Mouse (Mus musculus) thymus, adult 2 months (tissue): ENCODE data around the gene Lamtor2. TPM values are rescaled to one million over a fixed set of nuclear protein-coding genes. Genes with fewer than 3 reads are reported as not detected.
A peak's percentile ranks its signal among the peaks of the same experiment; 100 is the strongest.

Experiments
- DNase-seq: peaks from one replicate; pipeline ENCODE4 v3.0.0; 2021
- H3K27ac ChIP-seq: fragments of 200-500 bp; 2 replicates; pipeline ENCODE4 v1.5.1; 2012; ENCODE audit warnings: low read length, control low read depth; ENCODE audit not compliant: control insufficient read depth, insufficient read depth
- H3K27me3 ChIP-seq: fragments of 200-500 bp; 2 replicates; pipeline ENCODE4 v1.6.1; 2012; ENCODE audit warnings: mild to moderate bottlenecking, low read length, moderate library complexity, mixed read lengths; ENCODE audit not compliant: control insufficient read depth, insufficient read depth
- H3K36me3 ChIP-seq: fragments of 200-500 bp; 2 replicates; pipeline ENCODE4 v1.6.1; 2012; ENCODE audit warnings: mild to moderate bottlenecking, low read length, moderate library complexity; ENCODE audit not compliant: control insufficient read depth, insufficient read depth
- H3K4me1 ChIP-seq: fragments of 200-500 bp; replicated peaks from 2 replicates; pipeline ENCODE4 v1.6.1; 2012; ENCODE audit warnings: low read length; ENCODE audit not compliant: control insufficient read depth, insufficient read depth
- H3K4me3 ChIP-seq: fragments of 200-500 bp; 2 replicates; pipeline ENCODE4 v1.5.1; 2012; ENCODE audit warnings: mild to moderate bottlenecking, low read length, control low read depth, moderate library complexity; ENCODE audit not compliant: control insufficient read depth, insufficient read depth
- CTCF ChIP-seq: fragments of 200-500 bp; IDR thresholded peaks from 2 replicates; pipeline ENCODE4 v1.5.1; 2012; ENCODE audit warnings: mild to moderate bottlenecking, control low read depth, low read length, moderate library complexity, borderline replicate concordance; ENCODE audit not compliant: control insufficient read depth, poor library complexity, insufficient read depth; ENCODE audit errors: extremely low read depth
- POLR2A ChIP-seq: fragments of 200-500 bp; IDR thresholded peaks from 2 replicates; pipeline ENCODE4 v1.6.1; 2012; ENCODE audit warnings: mild to moderate bottlenecking, low read length, control low read depth, moderate library complexity; ENCODE audit not compliant: control insufficient read depth, poor library complexity, insufficient read depth; ENCODE audit errors: extremely low read depth
- WGBS: fragments of 180-500 bp; shearing (Covaris S2); methylation state at CpG from one replicate; pipeline ENCODE4 v1.1.7; 2018; 5-methylcytosine and 5-hydroxymethylcytosine counted together
- polyA plus RNA-seq: library from polyadenylated mRNA; depleted of rRNA; stranded (reverse); fragments of >200 nt; gene quantifications from 2 replicates; pipeline ENCODE4 v1.2.3, GENCODE M21; 2012

Gene Lamtor2
- polyA plus RNA-seq, 1 experiment: 141 TPM

- 16% methylated on average over 3 of the region's 3 CpGs for WGBS
- no peak for TF ChIP-seq POLR2A
- Histone ChIP-seq H3K36me3 (no peaks in the 10 kb centered on the region), H3K27me3 (no peaks in the 10 kb centered on the region), H3K4me1 (peaks cover 58% of the 10 kb centered on the region), H3K4me3 (peak overlapping the region; percentile 7; the same call in 1 of the 2 replicates), H3K27ac (peak overlapping the region; percentile 83)
- DNase-seq: peak; percentile 32
Measured at GRCm38 (mm10) chr3:88509250-88509649, 43.6 kb downstream of the Lamtor2 start.

- Histone ChIP-seq H3K27me3 (no peaks in the 10 kb centered on the region; the same call in 1 of the 2 replicates), H3K27ac (no peak overlapping the region), H3K36me3 (no peaks in the 10 kb centered on the region), H3K4me1 (peaks cover 43% of the 10 kb centered on the region), H3K4me3 (no peak overlapping the region)
- 77% methylated on average over 7 of the region's 7 CpGs for WGBS
- TF ChIP-seq CTCF: no peak
- TF ChIP-seq POLR2A: no peak
- DNase-seq: no peak
Measured at GRCm38 (mm10) chr3:88505765-88506164, 47.1 kb downstream of the Lamtor2 start.

GRCm38 (mm10) chr3:88505081-88505480, 47.8 kb downstream of the Lamtor2 start:
- Histone ChIP-seq H3K4me1 (peaks cover 37% of the 10 kb centered on the region), H3K27me3 (no peaks in the 10 kb centered on the region; the same call in 1 of the 2 replicates), H3K36me3 (no peaks in the 10 kb centered on the region), H3K27ac (no peak overlapping the region), H3K4me3 (no peak overlapping the region)
- DNase-seq: no peak
- 86% methylated on average over 6 of the region's 6 CpGs for WGBS
- TF ChIP-seq POLR2A (no peak), CTCF (no peak)

GRCm38 (mm10) chr3:88503881-88504746, 48.8 kb downstream of the Lamtor2 start:
- DNase-seq: no peak
- H3K36me3 ChIP-seq: no peaks in the 10 kb centered on the region
- no peaks in the 10 kb centered on the region; the same call in 1 of the 2 replicates for H3K27me3 ChIP-seq
- 54% methylated on average over 8 of the region's 8 CpGs for WGBS
- H3K27ac ChIP-seq: no peak overlapping the region
- peaks cover 30% of the 10 kb centered on the region for H3K4me1 ChIP-seq
- TF ChIP-seq CTCF: no peak
- TF ChIP-seq POLR2A: no peak
- H3K4me3 ChIP-seq: no peak overlapping the region

- DNase-seq: no peak
- no peak overlapping the region for H3K4me3 ChIP-seq
- no peaks in the 10 kb centered on the region; the same call in 1 of the 2 replicates for H3K27me3 ChIP-seq
- H3K36me3 ChIP-seq: no peaks in the 10 kb centered on the region
- WGBS: 50% methylated on average over 4 of the region's 4 CpGs
- peaks cover 27% of the 10 kb centered on the region for H3K4me1 ChIP-seq
- TF ChIP-seq CTCF: no peak
- no peak for TF ChIP-seq POLR2A
- H3K27ac ChIP-seq: no peak overlapping the region
Measured at GRCm38 (mm10) chr3:88503505-88503863, 49.4 kb downstream of the Lamtor2 start.

- Histone ChIP-seq H3K4me3 (peak overlapping the region; percentile 44), H3K36me3 (no peaks in the 10 kb centered on the region), H3K27ac (no peak overlapping the region), H3K27me3 (no peaks in the 10 kb centered on the region; the same call in 1 of the 2 replicates), H3K4me1 (peaks cover 23% of the 10 kb centered on the region)
- TF ChIP-seq POLR2A (0 out of 2 replicates have a peak, but pooled peaks have one; percentile 15), CTCF (no peak)
- WGBS: 6% methylated on average over 55 of the region's 55 CpGs
- DNase-seq: no peak
Measured at GRCm38 (mm10) chr3:88502641-88503504, 50.0 kb downstream of the Lamtor2 start.
